Mouse (Mus musculus) ES-E14 (cell line): ENCODE results near the gene Zfp277. TPM values are rescaled to one million over a fixed set of nuclear protein-coding genes. Genes with fewer than 3 reads are reported as not detected.

Experiments used
- DNase-seq: peaks from one replicate; pipeline ENCODE4 v3.0.0-alpha.2; 2013; ENCODE audit warnings: low read depth, low spot score
- H3K27ac ChIP-seq: 2 replicates; pipeline ENCODE4 v1.5.1; 2012; ENCODE audit warnings: low read depth, mild to moderate bottlenecking, low read length, moderate library complexity, mixed read lengths; ENCODE audit not compliant: poor library complexity, insufficient read depth, severe bottlenecking
- H3K36me3 ChIP-seq: 2 replicates; pipeline ENCODE4 v1.6.1; 2012; ENCODE audit warnings: mild to moderate bottlenecking, low read length, moderate library complexity, mixed read lengths; ENCODE audit not compliant: control insufficient read depth, poor library complexity, insufficient read depth, severe bottlenecking
- H3K4me1 ChIP-seq, 2 experiments: fragments of 150-350 bp in 1 of 2; sonication (generic) in 1 of 2; 2 replicates each; pipeline ENCODE4 v1.6.1; 2012; ENCODE audit warnings: low read length in 2 of 2, mild to moderate bottlenecking in 1 of 2, mixed read lengths in 1 of 2; ENCODE audit not compliant: control insufficient read depth in 2 of 2, insufficient read depth in 2 of 2, poor library complexity in 1 of 2
- H3K4me3 ChIP-seq, 2 experiments: fragments of 150-350 bp in 1 of 2; sonication (generic) in 1 of 2; 2 replicates each; pipeline ENCODE4 v1.5.1; 2012; ENCODE audit warnings: low read length in 2 of 2, low read depth in 1 of 2, mild to moderate bottlenecking in 1 of 2, mixed read lengths in 1 of 2; ENCODE audit not compliant: insufficient read depth in 1 of 2, poor library complexity in 1 of 2, severe bottlenecking in 1 of 2
- H3K9ac ChIP-seq: 2 replicates; pipeline ENCODE4 v1.6.1; 2012; ENCODE audit warnings: low read depth, mild to moderate bottlenecking, low read length, mixed read lengths; ENCODE audit not compliant: poor library complexity, insufficient read depth, severe bottlenecking
- H3K9me3 ChIP-seq: fragments of 150-350 bp; sonication (generic); 2 replicates; pipeline ENCODE4 v1.6.1; 2012; ENCODE audit warnings: low read depth, mild to moderate bottlenecking, low read length; ENCODE audit not compliant: control insufficient read depth, insufficient read depth
- CHD2 ChIP-seq: IDR thresholded peaks from 2 replicates; pipeline ENCODE4 v1.6.1; 2014; ENCODE audit warnings: mild to moderate bottlenecking, low read depth, low read length, inconsistent platforms
- HCFC1 ChIP-seq: IDR thresholded peaks from 2 replicates; pipeline ENCODE4 v1.6.1; 2012; ENCODE audit warnings: low read length, inconsistent platforms, borderline replicate concordance; ENCODE audit not compliant: insufficient read depth
- MAFK ChIP-seq: IDR thresholded peaks from 2 replicates; pipeline ENCODE4 v1.6.1; 2014; ENCODE audit warnings: mild to moderate bottlenecking, low read depth, low read length, inconsistent platforms; ENCODE audit not compliant: insufficient read depth
- ZC3H11A ChIP-seq: IDR thresholded peaks from 2 replicates; pipeline ENCODE4 v1.6.1; 2012; ENCODE audit warnings: low read depth, mild to moderate bottlenecking, inconsistent platforms, low read length, borderline replicate concordance
- ZNF384 ChIP-seq: IDR thresholded peaks from 2 replicates; pipeline ENCODE4 v1.6.1; 2012; ENCODE audit warnings: low read depth, low read length, inconsistent platforms
- in situ Hi-C, 2 experiments: fragments of 600-800 bp; cut with MboI; formaldehyde crosslinking; loops; one replicate each; pipeline ENCODE4 v1.15.1; 2025; ENCODE audit warnings: low sequenced_read_pairs in 2 of 2, inconsistent platforms in 1 of 2; ENCODE audit not compliant: unreplicated experiment in 2 of 2
- total RNA-seq: library from RNA; depleted of rRNA; stranded (reverse); fragments of 300-350 nt; gene quantifications from 2 replicates; pipeline ENCODE4 v1.2.3, GENCODE M21; 2012

Zfp277 gene
- total RNA-seq, 1 experiment: 21.9 TPM

DNA sequence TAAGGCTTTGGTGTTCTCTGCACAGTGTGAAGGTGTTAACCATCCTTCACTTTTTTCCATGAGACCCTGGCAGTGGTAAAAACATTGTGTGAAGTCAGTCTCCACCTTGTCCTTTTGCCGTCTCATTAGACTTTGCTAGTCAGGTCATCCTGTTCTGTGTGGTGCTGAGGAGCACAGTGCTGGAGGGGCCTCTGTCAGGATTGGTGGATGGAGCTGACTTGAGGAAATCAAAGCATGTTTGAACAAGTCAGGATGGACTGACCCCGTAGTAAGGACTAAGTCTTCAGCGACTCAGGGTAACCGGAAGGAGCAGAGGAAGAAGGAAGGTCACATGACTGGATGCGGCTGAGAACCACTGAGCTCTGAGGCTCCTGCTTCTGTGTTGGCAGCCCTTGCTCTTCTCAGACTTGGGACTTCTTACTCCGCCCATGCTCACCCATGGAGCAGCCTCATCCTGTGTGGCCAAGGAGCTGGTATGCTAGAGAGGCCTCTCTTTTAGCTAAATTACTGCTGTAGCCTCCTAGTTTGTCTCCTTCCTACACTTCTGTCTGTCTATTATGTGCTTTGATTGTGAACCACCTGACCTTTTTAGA is 14.1 kb upstream of the Zfp277 start:
- Histone ChIP-seq H3K9me3 (no peaks in the 10 kb centered on the region), H3K27ac (no peak overlapping the region), H3K36me3 (no peaks in the 10 kb centered on the region), H3K4me1 (peaks cover 6 to 7% of the 10 kb centered on the region in 2 experiments; a peak in 3 of 4 replicates), H3K4me3 (peak overlapping the region in 1 of 2 experiments; percentile 39; a peak in 1 of 4 replicates), H3K9ac (no peak overlapping the region; the same call in 1 of the 2 replicates)
- TF ChIP-seq ZC3H11A (no peak), MAFK (no peak), HCFC1 (no peak), CHD2 (no peak), ZNF384 (no peak)
- no peak for DNase-seq
- in situ Hi-C loops: no loop called here

DNA sequence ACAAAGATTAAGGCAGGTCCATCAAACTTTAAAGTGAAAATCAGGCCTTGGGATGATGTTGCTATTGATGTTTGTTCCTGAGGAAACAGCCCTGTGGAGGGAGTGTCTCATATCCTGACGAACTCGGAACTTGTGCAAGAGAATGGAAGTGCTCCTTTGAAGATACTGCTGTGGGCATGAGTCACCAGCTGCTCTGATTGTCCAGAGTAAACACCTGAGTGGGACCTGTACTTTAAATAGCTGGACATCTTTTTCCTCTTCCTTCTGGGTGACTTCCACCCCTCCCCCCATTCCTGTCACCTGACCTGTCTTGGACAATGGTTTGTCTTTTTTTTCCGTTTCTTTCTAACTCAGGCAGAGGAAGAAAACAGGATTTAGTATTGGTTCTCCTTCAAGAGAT is 13.3 kb upstream of the Zfp277 start:
- Histone ChIP-seq H3K9ac (no peak overlapping the region), H3K27ac (no peak overlapping the region), H3K4me1 (peaks cover 6 to 7% of the 10 kb centered on the region in 2 experiments; a peak in 3 of 4 replicates), H3K36me3 (no peaks in the 10 kb centered on the region), H3K9me3 (no peaks in the 10 kb centered on the region), H3K4me3 (no peak overlapping the region)
- in situ Hi-C loops: no loop called here
- TF ChIP-seq ZC3H11A (no peak), ZNF384 (0 out of 2 replicates have a peak, but pooled peaks have one; percentile 13), HCFC1 (no peak), MAFK (no peak), CHD2 (no peak)
- no peak for DNase-seq

DNA sequence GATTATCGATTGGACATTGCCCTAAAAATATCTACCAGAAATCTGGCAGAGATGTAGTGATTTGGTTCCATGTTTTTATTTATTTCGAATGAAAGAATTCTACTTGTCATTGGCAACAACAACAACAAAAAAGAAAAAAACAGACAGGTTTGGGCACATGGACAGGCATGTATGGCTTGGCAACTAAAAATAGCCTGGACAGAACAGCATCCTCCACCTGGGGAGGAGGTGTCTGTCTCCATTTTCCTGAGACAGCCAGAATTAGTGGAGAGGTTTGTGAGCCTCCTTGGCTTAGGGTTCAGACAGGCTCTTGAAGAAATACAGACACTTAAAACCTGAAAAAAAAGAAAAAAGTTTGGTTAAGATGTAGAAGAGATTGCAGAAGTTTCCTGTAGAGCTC is 10.8 kb upstream of the Zfp277 start:
- no peak for DNase-seq
- Histone ChIP-seq H3K27ac (no peak overlapping the region), H3K4me3 (no peak overlapping the region), H3K36me3 (no peaks in the 10 kb centered on the region), H3K4me1 (peaks cover 6 to 7% of the 10 kb centered on the region in 2 experiments; a peak in 3 of 4 replicates), H3K9me3 (no peaks in the 10 kb centered on the region), H3K9ac (no peak overlapping the region)
- no peak for TF ChIP-seq ZC3H11A
- no peak for TF ChIP-seq HCFC1
- TF ChIP-seq CHD2: no peak
- no peak for TF ChIP-seq MAFK
- no peak for TF ChIP-seq ZNF384
- in situ Hi-C loops: no loop called here

DNA sequence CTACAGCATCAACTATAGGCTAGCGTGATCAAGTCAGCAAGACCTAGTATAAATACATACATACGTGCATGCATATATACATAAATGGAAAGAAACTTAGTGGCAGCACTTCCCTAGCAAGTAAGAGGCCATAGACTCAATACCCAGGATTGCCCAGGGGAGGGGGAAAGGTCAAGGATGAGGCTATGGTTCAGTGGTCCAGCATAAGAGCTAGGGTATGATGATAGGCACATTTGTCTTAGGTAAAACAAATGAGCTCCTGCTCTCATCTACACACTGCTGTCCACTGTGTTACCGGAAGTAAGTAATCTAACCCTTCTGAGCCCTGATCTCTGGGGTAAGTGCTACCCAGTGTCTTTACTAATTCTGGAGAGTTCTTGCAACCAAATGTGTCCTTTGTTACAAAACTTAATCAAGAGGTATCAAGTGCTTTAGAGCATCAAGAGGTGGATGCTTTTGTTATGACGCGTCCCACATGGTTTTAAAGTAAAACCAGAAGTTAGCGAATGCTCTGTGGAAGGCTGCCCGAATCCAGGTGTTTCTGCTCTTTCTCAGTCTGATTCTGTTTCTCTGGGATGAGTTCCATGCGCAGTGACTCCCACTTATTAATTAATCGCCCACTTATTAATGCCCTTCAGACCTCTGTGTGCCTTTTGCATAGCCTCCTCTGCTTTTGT is 3.6 kb upstream of the Zfp277 start:
- in situ Hi-C loops: no loop called here
- H3K36me3 ChIP-seq: no peaks in the 10 kb centered on the region
- TF ChIP-seq ZC3H11A (no peak), CHD2 (no peak), ZNF384 (no peak), MAFK (no peak), HCFC1 (no peak)
- H3K4me1 ChIP-seq: peaks cover 0 to 2% of the 10 kb centered on the region in 2 experiments; a peak in 2 of 4 replicates
- DNase-seq: no peak
- no peak overlapping the region for H3K27ac ChIP-seq
- no peak overlapping the region for H3K9ac ChIP-seq
- H3K9me3 ChIP-seq: no peaks in the 10 kb centered on the region
- H3K4me3 ChIP-seq: no peak overlapping the region
